Mouse (Mus musculus) leukemia stem cell, adult 10-12 weeks (primary cell): ENCODE data around the gene Afm. TPM values are rescaled to one million over a fixed set of nuclear protein-coding genes. Genes with fewer than 3 reads are reported as not detected.

Experiments used
- polyA plus RNA-seq: library from polyadenylated mRNA; stranded (reverse); fragments of >175 nt; gene quantifications from 2 replicates; pipeline ENCODE4 v1.2.3, GENCODE M21; 2012; ENCODE audit warnings: low replicate concordance

The Afm gene
- polyA plus RNA-seq = not detected in 2 replicates

GRCm38 (mm10) chr5:90518356-90519100 lies at the start of gene Afm:
TSS of gene Afm (plus strand) at chr5:90518932.

GRCm38 (mm10) chr5:90490518-90490917 lies 28.2 kb upstream of the Afm start, which contains the start of gene Afp:
TSS of gene Afp (plus strand) at chr5:90490737.

GRCm38 (mm10) chr5:90560743-90561142 lies 42.0 kb downstream of the Afm start, which contains the start of gene 5830473C10Rik:
TSS of gene 5830473C10Rik (plus strand) at chr5:90561107.

Other genes with a start within 250 kb of the Afm start
- 14.3 and 21.4 TPM in 2 replicates for gene Ankrd17, start 152.4 kb upstream of the Afm start, polyA plus RNA-seq
- gene Gm9958, start 151.7 kb upstream of the Afm start, polyA plus RNA-seq = 0.64 TPM in 1 of 2 replicates, not detected in the other
- gene Alb, start 58.0 kb upstream of the Afm start, polyA plus RNA-seq = not detected in 2 replicates
- gene Afp, start 28.2 kb upstream of the Afm start, polyA plus RNA-seq = not detected in 2 replicates
- gene 5830473C10Rik, start 42.2 kb downstream of the Afm start, polyA plus RNA-seq = 0.48 and 0.80 TPM in 2 replicates
- gene Rassf6, start 121.7 kb downstream of the Afm start, polyA plus RNA-seq = 0.42 TPM in 1 of 2 replicates, not detected in the other
- gene Cxcl5, start 240.4 kb downstream of the Afm start, polyA plus RNA-seq = not detected in 2 replicates
- 0.27 and 0.38 TPM in 2 replicates for gene Ppbp, start 249.6 kb downstream of the Afm start, polyA plus RNA-seq